Comparison of ENCODE assay signal across 8 mouse cellular contexts in genomic region chr7:100608130-100608741, GRCm38 (mm10). TPM values are rescaled to one million over a fixed set of nuclear protein-coding genes. Genes with fewer than 3 reads are reported as not detected.
DNase-seq lines count a peak whose midpoint lies in the region; ATAC-seq lines count a peak whose summit lies in the region.

Gene Mrpl48, minus strand, starts transcription at chr7:100608301.

- no peaks in the 10 kb centered on the region for H3K9me3 ChIP-seq in intestine, embryonic 15.5 days

- peak within 1 kb of the TSS; percentile 99 for H3K27ac ChIP-seq in intestine, embryonic 15.5 days

- no peaks in the 10 kb centered on the region for H3K27me3 ChIP-seq in intestine, embryonic 15.5 days (replicated peaks)

- 0 out of 2 replicates have a peak, but pooled peaks cover 3% of the 10 kb centered on the region for H3K4me1 ChIP-seq in intestine, embryonic 15.5 days (replicated peaks)

- intact Hi-C loops in left cerebral cortex, postnatal 25 days (cut with DNase I): loop anchor here (5.0 kb wide), 1 partner anchor 51 kb away; no protein-coding TSS in a partner anchor

- DNase-seq in layer of hippocampus, adult 11-12 months (ENCODE audit: low spot score): peak; percentile 57
- DNase-seq in layer of hippocampus, adult 9-10 months (ENCODE audit: low spot score): no peak
- peak; percentile 66 for DNase-seq in embryo, embryonic 9.5 days (ENCODE audit: extremely low spot score)
- peak; percentile 63 to 71 for DNase-seq in gastrocnemius, postnatal 4 days (ENCODE audit: low spot score in 2 of 2)
- DNase-seq in left cerebral cortex, postnatal 25 days (ENCODE audit: low spot score in 2 of 2): peak; percentile 62 to 68
- peak; percentile 67 for DNase-seq in right cerebral cortex, postnatal 25 days

- WGBS in intestine, embryonic 15.5 days: under 1% methylated on average over 43 of the region's 43 CpGs

- H3K4me2 ChIP-seq in intestine, embryonic 15.5 days (replicated peaks): peak within 1 kb of the TSS; percentile 58

- no peaks in the 10 kb centered on the region for H3K36me3 ChIP-seq in intestine, embryonic 15.5 days

- ATAC-seq in intestine, embryonic 15.5 days: peak; percentile 43
- no peak for ATAC-seq in megakaryocyte progenitor cell, adult 5-6 weeks (replicated peaks; ENCODE audit: poor library complexity)

- peak within 1 kb of the TSS; percentile 100 for H3K9ac ChIP-seq in intestine, embryonic 15.5 days

- peak within 1 kb of the TSS; percentile 100 for H3K4me3 ChIP-seq in intestine, embryonic 15.5 days (replicated peaks)

RNA-seq across cellular contexts. Expression of gene Mrpl48, which starts in this region (rescaled TPM):
- 10 to 100 TPM; 60.1 to 67.2 TPM for total RNA-seq in gastrocnemius, postnatal 4 days (2021)
- polyA plus RNA-seq in intestine, embryonic 15.5 days (2015; fragmentation: Nextera tagmentation; extraction: Ambion mirVana): 87.7 and 87.9 TPM in 2 replicates
- 10 to 100 TPM; 64.9 to 66.2 TPM for total RNA-seq in left cerebral cortex, postnatal 25 days (2021)
- 60.1 and 76.3 TPM in 2 replicates for total RNA-seq in megakaryocyte progenitor cell, adult 5-6 weeks (2015)
- total RNA-seq in megakaryocyte progenitor cell, adult 5-6 weeks (2017): 91.0 and 99.4 TPM in 2 replicates
